Mouse (Mus musculus) bone marrow, adult 2 months (tissue): ENCODE measurements around the gene Ptprg. TPM values are rescaled to one million over a fixed set of nuclear protein-coding genes. Genes with fewer than 3 reads are reported as not detected.

ENCODE experiments used
- H3K27ac ChIP-seq: fragments of 200-500 bp; 2 replicates; pipeline ENCODE4 v1.5.1; 2012; ENCODE audit warnings: low read depth, mild to moderate bottlenecking, control low read depth, inconsistent platforms, low read length; ENCODE audit not compliant: control insufficient read depth, poor library complexity, insufficient read depth
- H3K4me1 ChIP-seq: fragments of 200-500 bp; 2 replicates; pipeline ENCODE4 v1.6.1; 2011; ENCODE audit warnings: low read length; ENCODE audit not compliant: control insufficient read depth, insufficient read depth
- H3K4me3 ChIP-seq: fragments of 200-500 bp; replicated peaks from 2 replicates; pipeline ENCODE3; 2011; ENCODE audit warnings: mild to moderate bottlenecking, low read depth, low read length, control low read depth; ENCODE audit not compliant: control insufficient read depth
- CTCF ChIP-seq: fragments of 200-500 bp; IDR thresholded peaks from 2 replicates; pipeline ENCODE4 v1.5.1; 2011; ENCODE audit warnings: low read length, control low read depth; ENCODE audit not compliant: control insufficient read depth, insufficient read depth
- POLR2A ChIP-seq: fragments of 200-500 bp; IDR thresholded peaks from 2 replicates; pipeline ENCODE4 v1.6.1; 2011; ENCODE audit warnings: low read depth, mild to moderate bottlenecking, control low read depth, low read length, borderline replicate concordance; ENCODE audit not compliant: control insufficient read depth
- WGBS: fragments of 180-500 bp; shearing (Covaris S2); methylation state at CpG from one replicate; pipeline ENCODE4 v1.1.7; 2018; 5-methylcytosine and 5-hydroxymethylcytosine counted together
- polyA plus RNA-seq: library from polyadenylated mRNA; stranded (reverse); fragments of >200 nt; gene quantifications from 2 replicates; pipeline ENCODE4 v1.2.4, GENCODE M21; 2011; ENCODE audit warnings: low replicate concordance; ENCODE audit not compliant: missing spikeins, insufficient read depth, insufficient read length

Gene Ptprg
- polyA plus RNA-seq, 1 experiment = 0.27 TPM

DNA sequence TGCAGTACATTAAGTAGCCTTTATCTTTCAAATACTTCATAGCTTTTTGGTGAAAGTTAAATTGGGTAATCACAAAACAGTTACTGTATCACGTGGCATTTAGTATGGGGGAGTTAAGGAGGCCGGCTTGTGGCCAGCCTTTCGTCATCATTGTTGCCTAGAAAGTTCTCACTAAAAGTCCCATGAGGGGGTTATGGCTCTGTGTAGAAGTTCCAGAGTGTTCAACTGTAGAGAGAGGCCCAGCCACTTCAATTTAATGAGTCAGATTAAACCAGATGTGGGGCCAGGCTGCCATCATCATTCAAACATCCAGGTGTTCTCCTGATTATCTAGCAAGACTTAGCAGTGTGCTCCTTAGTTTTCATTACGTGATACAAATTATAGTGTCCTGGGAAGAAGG, 613.9 kb downstream of the Ptprg start:
- Histone ChIP-seq H3K4me1 (no peaks in the 10 kb centered on the region), H3K4me3 (no peak overlapping the region), H3K27ac (no peak overlapping the region)
- WGBS = 58% methylated on average over 4 of the region's 4 CpGs
- TF ChIP-seq CTCF = no peak
- no peak for TF ChIP-seq POLR2A

DNA sequence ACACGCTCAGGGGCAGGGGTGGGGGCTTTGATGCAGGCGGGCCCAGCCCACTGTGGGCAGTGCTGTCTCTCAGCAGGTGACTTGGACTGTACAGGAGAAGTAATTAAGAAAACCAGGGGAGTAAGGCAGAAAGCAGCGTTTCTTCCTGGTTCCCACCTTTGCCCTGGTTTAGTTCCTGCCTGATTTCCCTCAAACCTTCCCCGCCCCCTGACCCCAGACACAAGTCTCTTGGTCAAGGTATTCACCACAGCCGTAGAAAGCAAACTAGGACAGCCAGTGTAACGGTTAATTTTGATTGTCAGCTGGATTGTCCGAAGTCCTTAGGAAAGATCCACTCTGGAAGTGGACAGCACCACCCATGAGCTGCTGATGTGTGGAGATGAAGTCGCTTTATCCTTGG, 614.3 kb downstream of the Ptprg start:
- TF ChIP-seq CTCF (no peak), POLR2A (no peak)
- Histone ChIP-seq H3K27ac (no peak overlapping the region), H3K4me3 (no peak overlapping the region), H3K4me1 (no peaks in the 10 kb centered on the region)
- WGBS = 75% methylated on average over 8 of the region's 8 CpGs

DNA sequence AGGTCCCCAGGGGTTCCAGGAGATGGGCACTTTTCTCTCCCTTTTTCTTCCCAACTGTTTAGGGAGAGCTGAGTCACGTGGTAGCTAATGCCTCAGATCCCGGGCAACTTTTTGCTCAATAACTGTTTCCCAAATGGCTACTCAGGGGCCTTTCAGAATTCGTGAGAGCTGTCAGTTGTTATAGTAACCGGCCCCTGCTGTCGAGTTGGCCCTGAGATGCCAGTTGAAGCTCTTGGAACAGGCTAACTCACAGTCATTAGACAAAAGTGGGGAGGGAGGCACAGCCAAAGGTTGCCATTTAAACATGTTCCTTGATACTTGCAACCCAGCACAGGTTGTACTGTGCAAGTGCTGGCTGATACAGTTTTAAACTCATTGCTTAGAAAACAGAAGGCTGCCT, 624.1 kb downstream of the Ptprg start:
- Histone ChIP-seq H3K4me3 (no peak overlapping the region), H3K4me1 (no peaks in the 10 kb centered on the region), H3K27ac (no peak overlapping the region)
- WGBS = 61% methylated on average over 5 of the region's 5 CpGs
- no peak for TF ChIP-seq POLR2A
- no peak for TF ChIP-seq CTCF

DNA sequence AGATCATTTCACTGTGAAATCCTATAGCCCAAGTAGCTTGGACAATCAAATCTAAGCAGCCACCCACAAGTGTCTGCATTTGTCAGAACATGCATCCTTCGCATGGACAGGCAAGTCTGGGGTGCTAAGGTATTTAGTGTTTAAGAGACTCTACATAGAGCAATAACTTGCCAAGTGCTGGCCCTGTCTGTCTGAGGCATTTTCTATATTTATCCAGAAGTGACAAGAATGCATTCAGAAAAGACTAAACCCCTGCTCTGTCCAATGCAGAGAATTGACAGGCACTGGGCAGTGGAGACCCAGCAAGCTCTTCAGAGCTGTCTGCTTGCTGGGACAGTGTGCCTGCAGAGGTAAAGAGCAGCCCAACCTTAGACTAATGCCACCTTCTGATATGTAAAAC, 625.3 kb downstream of the Ptprg start:
- Histone ChIP-seq H3K27ac (no peak overlapping the region), H3K4me1 (no peaks in the 10 kb centered on the region), H3K4me3 (no peak overlapping the region)
- TF ChIP-seq CTCF (no peak), POLR2A (no peak)
- 89% methylated on average over 1 of the region's 1 CpGs for WGBS

DNA sequence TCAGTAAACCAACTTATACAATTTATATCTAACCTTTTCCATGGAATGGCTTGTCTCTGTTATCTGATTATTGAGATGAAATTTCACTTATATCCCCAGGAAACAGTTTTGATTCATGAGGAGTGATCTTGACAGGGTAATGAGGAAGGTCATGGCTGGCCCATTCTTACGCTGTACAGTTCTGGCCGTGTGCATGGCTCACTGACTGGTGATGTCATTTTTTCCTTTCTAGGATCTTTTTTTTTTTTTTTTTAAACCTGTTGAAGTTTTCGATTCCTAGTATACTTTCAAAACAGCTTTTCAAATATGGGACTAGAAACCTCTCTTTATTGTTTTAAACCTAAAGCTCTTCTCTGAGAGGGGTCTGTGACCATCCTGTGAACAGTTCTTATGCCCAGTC, 626.8 kb downstream of the Ptprg start:
- 55% methylated on average over 3 of the region's 3 CpGs for WGBS
- no peak for TF ChIP-seq CTCF
- no peak for TF ChIP-seq POLR2A
- Histone ChIP-seq H3K4me1 (no peaks in the 10 kb centered on the region), H3K27ac (no peak overlapping the region), H3K4me3 (no peak overlapping the region)

DNA sequence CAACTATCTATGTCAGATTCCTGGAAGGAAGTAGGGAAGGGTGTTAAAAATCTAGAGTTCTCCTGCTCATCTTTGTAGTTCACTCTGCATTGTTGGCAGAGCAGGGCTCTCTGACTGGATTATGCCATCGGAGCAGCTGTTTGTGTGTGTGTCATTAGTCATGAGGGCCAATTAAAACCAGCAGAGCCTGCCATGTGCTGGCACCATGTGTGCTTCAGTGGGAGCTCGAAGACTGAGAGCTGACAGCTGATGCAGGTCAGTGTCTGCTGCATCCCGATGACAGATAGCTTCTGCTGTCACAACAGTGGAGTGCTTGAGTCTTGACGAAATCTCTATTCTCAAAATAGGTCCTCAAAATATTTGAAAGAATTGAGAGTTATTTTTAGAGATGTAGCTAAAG, 631.7 kb downstream of the Ptprg start:
- Histone ChIP-seq H3K4me3 (no peak overlapping the region), H3K4me1 (no peaks in the 10 kb centered on the region), H3K27ac (no peak overlapping the region)
- no peak for TF ChIP-seq CTCF
- no peak for TF ChIP-seq POLR2A
- 74% methylated on average over 4 of the region's 4 CpGs for WGBS

DNA sequence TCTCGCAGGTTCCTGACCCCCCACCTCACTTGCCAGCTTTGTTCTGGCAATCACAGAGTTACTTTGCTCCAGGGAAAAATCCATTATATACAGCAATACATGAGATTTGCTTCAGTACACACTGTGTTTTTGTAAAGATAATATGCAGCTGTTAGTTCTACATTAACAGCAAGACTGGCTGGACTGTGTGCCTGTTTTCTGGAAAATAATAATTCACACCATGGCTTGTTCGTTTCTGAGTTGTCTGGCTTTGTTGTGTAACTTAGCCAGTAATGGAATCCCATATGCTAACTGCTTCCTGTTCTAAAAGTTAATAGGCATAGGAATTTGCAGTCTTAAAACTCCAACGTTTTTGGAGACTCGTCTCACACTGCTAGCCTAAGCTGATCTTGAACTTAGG, 635.0 kb downstream of the Ptprg start:
- TF ChIP-seq CTCF (no peak), POLR2A (no peak)
- H3K4me1 ChIP-seq = no peaks in the 10 kb centered on the region
- no peak overlapping the region for H3K4me3 ChIP-seq
- whole genome bisulfite sequencing = 57% methylated on average over 4 of the region's 4 CpGs
- no peak overlapping the region for H3K27ac ChIP-seq

DNA sequence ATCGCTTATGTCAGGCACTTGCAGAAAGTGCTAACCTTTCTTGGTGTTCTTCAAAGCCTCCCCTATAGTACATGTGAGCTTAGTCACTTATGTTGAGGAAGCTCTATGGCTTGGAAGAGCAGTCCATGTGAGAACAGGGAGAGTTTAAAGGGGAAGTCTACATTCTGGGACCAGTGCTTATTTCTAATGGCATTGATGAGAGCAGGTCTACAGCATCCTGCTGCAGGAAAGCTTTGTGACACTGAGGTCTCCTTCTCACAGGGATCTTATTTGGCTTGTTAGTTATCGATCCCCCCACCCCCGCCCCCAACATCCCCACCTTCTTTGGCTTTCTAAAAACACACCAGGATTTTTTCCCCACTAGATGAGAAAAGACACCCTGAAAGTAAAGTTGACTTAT, 635.9 kb downstream of the Ptprg start:
- Histone ChIP-seq H3K27ac (no peak overlapping the region), H3K4me3 (no peak overlapping the region), H3K4me1 (no peaks in the 10 kb centered on the region)
- 84% methylated on average over 3 of the region's 3 CpGs for WGBS
- no peak for TF ChIP-seq POLR2A
- no peak for TF ChIP-seq CTCF

DNA sequence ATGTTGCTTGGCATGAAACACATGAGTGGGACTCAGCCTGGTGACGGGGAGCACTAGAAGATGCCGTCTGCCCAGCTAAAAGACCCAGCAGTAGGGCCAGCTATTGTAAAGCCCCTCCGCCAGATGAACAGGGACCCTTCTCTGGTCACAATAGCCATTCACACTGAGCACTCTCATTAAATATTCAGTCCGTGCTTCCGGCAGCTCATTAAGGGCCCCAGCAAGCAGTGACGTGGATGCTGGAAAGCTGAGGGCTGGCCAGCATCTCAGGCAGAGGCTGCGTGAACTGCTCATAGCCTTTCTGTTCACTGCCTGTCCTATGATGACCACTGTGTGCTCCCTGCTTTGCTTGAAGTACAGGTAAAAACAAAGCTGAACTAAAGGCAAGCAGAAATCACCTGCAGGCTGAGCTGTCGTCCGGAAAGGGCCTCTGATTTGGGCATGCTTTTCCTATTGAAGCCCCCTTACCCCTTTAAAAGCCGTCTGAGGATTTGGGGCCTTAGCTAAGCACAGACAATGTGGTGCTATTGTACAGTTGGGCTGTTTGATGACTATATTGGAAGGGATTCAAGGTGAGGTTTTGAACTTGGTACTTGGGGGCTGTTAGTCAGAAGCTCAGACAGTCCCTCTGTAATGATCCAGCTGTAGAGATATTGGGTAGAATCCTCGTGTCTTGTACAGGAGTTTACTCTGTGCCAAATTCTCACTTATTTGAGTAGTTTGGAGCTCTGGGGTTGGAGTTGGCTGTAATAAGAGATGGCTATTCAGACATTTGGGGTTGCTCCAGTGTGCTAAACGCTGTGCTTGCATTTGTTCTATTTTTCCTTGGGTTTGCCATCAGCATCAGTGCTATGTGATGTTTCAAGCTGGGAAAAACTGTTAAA, 636.6 kb downstream of the Ptprg start:
- Histone ChIP-seq H3K27ac (no peak overlapping the region), H3K4me1 (no peaks in the 10 kb centered on the region), H3K4me3 (no peak overlapping the region)
- TF ChIP-seq POLR2A = no peak
- no peak for TF ChIP-seq CTCF
- 71% methylated on average over 12 of the region's 12 CpGs for WGBS
